Mouse (Mus musculus): ENCODE results near the gene Hhipl1. TPM values are rescaled to one million over a fixed set of nuclear protein-coding genes. Genes with fewer than 3 reads are reported as not detected.
A peak's percentile ranks its signal among the peaks of the same experiment; 100 is the strongest.

The Hhipl1 gene
- polyA plus RNA-seq, 1 experiment from 2014 or later, result 0.55 TPM

DNA sequence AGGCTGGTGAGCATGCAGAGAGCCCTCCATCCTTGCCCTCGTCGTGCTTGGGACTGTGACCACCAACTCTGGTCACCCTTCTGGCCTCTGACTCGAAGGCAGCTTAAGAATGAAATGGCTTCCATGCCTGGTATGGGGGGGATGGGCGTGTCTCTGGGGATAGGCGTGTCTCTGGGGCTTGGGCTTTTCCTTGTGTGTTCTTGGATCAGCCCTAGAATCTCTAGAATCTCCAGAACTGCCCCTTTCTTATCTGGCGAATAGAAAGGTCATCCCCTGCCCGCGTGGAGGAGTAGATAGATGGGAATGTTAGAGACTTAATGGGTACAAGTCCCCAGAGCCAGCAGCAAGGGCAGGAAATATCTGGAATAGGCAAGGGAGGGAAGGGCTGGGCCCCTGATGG is 14.0 kb downstream of the Hhipl1 start:
- WGBS, result 20% methylated on average over 8 of the region's 8 CpGs
- Histone ChIP-seq H3K36me3 (no peaks in the 10 kb centered on the region), H3K27me3 (replicated peaks) (peaks cover 45% of the 10 kb centered on the region), H3K4me3 (replicated peaks) (no peak overlapping the region), H3K27ac (no peak overlapping the region), H3K9me3 (no peaks in the 10 kb centered on the region), H3K4me1 (replicated peaks) (peaks cover 5% of the 10 kb centered on the region), H3K9ac (no peak overlapping the region), H3K4me2 (replicated peaks) (no peak overlapping the region)
- ATAC-seq, result no peak

DNA sequence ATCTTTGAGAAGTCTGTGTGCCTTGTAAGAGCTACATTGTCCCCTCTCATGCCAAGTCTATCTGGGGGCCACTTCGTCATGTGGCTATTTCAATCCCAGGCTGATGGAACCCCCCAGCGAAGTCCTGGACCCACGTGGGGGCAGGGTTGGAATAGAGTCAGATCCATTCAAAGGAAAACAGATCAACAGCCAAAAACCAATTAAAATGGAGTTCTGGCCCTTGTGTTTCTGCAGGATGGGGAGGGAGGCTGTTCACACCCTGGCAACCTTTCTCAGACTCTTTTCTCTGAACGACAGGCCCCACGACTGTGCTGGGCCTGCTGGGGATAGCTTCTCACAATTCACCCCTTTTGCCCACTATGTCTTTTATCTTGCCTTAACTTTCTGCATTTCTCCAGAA is 20.3 kb downstream of the Hhipl1 start:
- no peaks in the 10 kb centered on the region for H3K9me3 ChIP-seq
- no peaks in the 10 kb centered on the region for H3K36me3 ChIP-seq
- no peak overlapping the region for H3K9ac ChIP-seq
- peaks cover 14% of the 10 kb centered on the region for H3K4me1 ChIP-seq (replicated peaks)
- H3K27ac ChIP-seq, result no peak overlapping the region
- H3K4me2 ChIP-seq (replicated peaks), result no peak overlapping the region
- WGBS, result 59% methylated on average over 5 of the region's 5 CpGs
- no peak overlapping the region for H3K4me3 ChIP-seq (replicated peaks)
- peaks cover 30% of the 10 kb centered on the region for H3K27me3 ChIP-seq (replicated peaks)
- ATAC-seq, result no peak

DNA sequence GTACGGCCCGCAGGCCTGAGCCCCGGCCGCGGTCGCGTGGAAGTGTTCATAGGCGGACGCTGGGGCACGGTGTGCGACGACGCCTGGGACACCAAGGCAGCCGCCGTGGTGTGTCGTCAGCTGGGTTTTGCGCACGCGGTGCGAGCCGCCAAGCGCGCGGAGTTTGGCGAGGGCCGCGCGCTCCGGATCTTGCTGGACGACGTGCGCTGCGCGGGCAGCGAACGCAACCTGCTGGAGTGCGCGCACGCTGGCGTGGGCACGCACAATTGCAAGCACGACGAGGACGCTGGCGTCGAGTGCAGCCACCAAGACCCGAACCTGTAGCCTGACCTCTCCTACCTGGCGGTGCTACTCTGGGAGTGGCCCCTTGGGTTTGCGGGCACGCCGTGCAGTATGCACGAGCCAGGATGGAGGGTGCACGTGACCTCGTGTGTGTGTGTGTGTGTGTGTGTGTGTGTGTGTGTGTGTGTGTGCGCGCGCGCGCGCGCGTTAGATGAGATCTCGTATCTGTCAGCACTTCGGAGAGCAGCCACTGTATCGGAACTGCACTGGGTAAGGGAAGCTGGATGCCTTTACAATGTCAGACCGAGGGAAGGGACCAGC is 21.9 kb downstream of the Hhipl1 start:
- Histone ChIP-seq H3K4me3 (replicated peaks) (peak overlapping the region; percentile 42), H3K9me3 (no peaks in the 10 kb centered on the region)

DNA sequence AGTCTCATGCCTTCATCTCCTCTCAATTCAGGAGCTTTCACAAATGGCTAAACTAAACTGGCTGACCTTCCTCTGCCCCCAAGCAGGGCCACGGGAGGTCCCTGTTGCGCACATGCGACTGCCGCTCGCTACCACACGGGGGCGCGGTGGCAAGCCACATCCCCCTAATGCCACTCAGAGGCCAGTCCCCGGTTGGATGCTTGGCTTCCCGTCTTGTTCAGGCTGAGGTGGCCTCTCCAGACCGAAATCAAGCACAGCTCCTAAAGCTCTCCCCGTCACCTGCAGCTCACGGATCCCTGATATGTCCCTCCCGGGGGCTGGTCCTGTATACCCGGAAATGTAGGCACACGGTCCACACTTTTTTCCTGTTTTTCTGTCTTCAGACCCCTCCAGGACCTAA is 27.0 kb downstream of the Hhipl1 start:
- H3K36me3 ChIP-seq, result no peaks in the 10 kb centered on the region
- peak overlapping the region; percentile 70 for H3K4me3 ChIP-seq (replicated peaks)
- peak overlapping the region; percentile 95 for H3K4me2 ChIP-seq (replicated peaks)
- peaks cover 17% of the 10 kb centered on the region for H3K4me1 ChIP-seq (replicated peaks)
- peaks cover 25% of the 10 kb centered on the region for H3K27me3 ChIP-seq (replicated peaks)
- WGBS, result under 1% methylated on average over 16 of the region's 16 CpGs
- H3K9me3 ChIP-seq, result no peaks in the 10 kb centered on the region
- peak overlapping the region; percentile 42 for H3K9ac ChIP-seq
- 0 out of 2 replicates have a peak overlapping the region, but pooled peaks have one; percentile 62 for H3K27ac ChIP-seq
- peak; percentile 52 for ATAC-seq

More for the DNA sequence above, 21.9 kb downstream of the Hhipl1 start:
- H3K36me3 ChIP-seq, result no peaks in the 10 kb centered on the region
- under 1% methylated on average over 66 of the region's 66 CpGs for WGBS
- ATAC-seq, result peak; percentile 42
- peaks cover 30% of the 10 kb centered on the region for H3K27me3 ChIP-seq (replicated peaks)
- peaks cover 17% of the 10 kb centered on the region for H3K4me1 ChIP-seq (replicated peaks)
- 0 out of 2 replicates have a peak overlapping the region, but pooled peaks have one; percentile 17 for H3K9ac ChIP-seq
- peak overlapping the region; percentile 92 for H3K4me2 ChIP-seq (replicated peaks)
- H3K27ac ChIP-seq, result no peak overlapping the region

DNA sequence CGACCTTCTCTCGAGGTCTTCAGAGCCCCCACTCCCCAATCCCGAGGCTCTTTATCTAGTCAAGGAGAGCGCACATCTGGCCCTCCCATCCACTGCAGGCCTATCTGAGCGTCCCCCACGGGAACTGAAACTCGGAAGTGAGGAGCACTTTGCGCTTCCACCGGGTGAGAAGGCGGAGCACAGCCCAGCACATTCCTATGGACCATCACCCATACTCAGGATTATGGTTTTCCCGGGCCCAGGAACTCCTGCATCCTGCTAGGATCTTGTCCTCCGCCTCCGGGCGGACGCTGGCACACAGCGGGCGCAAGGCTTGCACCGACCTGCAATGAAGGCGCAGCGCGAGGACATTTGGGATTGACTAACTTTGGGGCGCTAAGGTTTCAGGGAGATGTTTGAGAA is 27.4 kb downstream of the Hhipl1 start:
- Histone ChIP-seq H3K27me3 (replicated peaks) (peaks cover 21% of the 10 kb centered on the region), H3K36me3 (no peaks in the 10 kb centered on the region), H3K4me3 (replicated peaks) (peak overlapping the region; percentile 70), H3K9ac (peak overlapping the region; percentile 42), H3K9me3 (no peaks in the 10 kb centered on the region), H3K27ac (peak overlapping the region; percentile 62), H3K4me2 (replicated peaks) (peak overlapping the region; percentile 95), H3K4me1 (replicated peaks) (peaks cover 13% of the 10 kb centered on the region)
- under 1% methylated on average over 22 of the region's 22 CpGs for WGBS
- peak; percentile 49 for ATAC-seq

DNA sequence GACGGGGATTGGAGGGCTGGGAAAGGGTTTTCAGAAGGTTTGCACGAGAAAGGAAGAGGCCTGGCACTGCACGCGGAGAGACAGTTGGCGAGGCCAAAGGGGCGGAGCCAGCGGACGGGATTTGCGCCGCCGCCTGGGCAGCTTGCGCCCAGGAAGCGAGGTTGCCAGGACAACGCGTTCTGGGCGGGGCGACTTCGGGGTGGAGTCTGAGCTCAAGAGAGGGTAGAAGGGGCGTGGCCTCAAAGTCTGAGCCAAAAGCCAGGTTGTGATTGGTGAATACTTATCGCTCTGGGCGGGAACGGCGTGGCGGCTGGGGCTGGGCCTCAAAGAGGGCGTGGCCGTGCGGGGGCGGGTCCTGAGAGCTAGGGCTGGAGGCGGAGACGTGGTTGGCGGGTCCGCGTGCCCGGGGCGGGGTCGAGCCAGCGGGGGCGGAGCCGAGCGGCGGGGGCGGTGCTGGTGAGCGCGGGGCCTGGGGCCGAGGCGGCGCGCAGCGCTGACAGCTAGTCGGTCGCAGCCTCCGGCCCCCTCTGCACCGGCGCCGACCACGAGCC is 27.9 kb downstream of the Hhipl1 start, which contains the start of gene Cyp46a1:
TSS of gene Cyp46a1 (plus strand) at position 487 of the 551 bp plus-strand sequence.
- ATAC-seq, result peak; percentile 95
- H3K36me3 ChIP-seq, result no peaks in the 10 kb centered on the region
- peak within 1 kb of the TSS; percentile 62 for H3K27ac ChIP-seq
- H3K4me2 ChIP-seq (replicated peaks), result peak within 1 kb of the TSS; percentile 95
- no peaks in the 10 kb centered on the region for H3K9me3 ChIP-seq
- H3K9ac ChIP-seq, result peak within 1 kb of the TSS; percentile 69
- peaks cover 11% of the 10 kb centered on the region for H3K4me1 ChIP-seq (replicated peaks)
- peak within 1 kb of the TSS; percentile 70 for H3K4me3 ChIP-seq (replicated peaks)
- under 1% methylated on average over 50 of the region's 56 CpGs for WGBS
- peaks cover 16% of the 10 kb centered on the region; the same call in 1 of the 2 replicates for H3K27me3 ChIP-seq (replicated peaks)

DNA sequence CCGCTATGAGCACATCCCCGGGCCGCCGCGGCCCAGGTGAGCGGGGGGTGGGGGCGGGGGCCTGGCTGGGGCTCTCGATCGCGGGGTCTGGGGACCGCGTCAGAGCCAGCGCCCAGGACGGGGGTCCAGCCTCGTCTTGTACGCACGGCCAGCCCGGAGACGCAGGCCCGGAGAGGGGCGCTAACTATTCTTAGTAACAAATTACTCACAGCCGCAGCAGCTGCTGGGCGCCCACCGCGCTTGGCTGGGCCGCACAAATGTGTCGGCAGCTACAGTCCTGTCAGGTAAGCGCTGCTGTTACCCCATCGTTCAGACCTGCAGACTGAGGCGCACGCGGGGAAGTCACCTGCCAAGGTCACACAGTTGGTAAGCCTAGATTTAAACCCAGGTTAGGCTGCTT is 28.5 kb downstream of the Hhipl1 start:
- 1% methylated on average over 32 of the region's 32 CpGs for WGBS
- peak overlapping the region; percentile 95 for H3K4me2 ChIP-seq (replicated peaks)
- H3K27ac ChIP-seq, result no peak overlapping the region
- H3K4me1 ChIP-seq (replicated peaks), result peaks cover 11% of the 10 kb centered on the region
- peak overlapping the region; percentile 69 for H3K9ac ChIP-seq
- H3K9me3 ChIP-seq, result no peaks in the 10 kb centered on the region
- H3K27me3 ChIP-seq (replicated peaks), result peaks cover 12% of the 10 kb centered on the region; the same call in 1 of the 2 replicates
- no peaks in the 10 kb centered on the region for H3K36me3 ChIP-seq
- H3K4me3 ChIP-seq (replicated peaks), result peak overlapping the region; percentile 70
- no peak for ATAC-seq

DNA sequence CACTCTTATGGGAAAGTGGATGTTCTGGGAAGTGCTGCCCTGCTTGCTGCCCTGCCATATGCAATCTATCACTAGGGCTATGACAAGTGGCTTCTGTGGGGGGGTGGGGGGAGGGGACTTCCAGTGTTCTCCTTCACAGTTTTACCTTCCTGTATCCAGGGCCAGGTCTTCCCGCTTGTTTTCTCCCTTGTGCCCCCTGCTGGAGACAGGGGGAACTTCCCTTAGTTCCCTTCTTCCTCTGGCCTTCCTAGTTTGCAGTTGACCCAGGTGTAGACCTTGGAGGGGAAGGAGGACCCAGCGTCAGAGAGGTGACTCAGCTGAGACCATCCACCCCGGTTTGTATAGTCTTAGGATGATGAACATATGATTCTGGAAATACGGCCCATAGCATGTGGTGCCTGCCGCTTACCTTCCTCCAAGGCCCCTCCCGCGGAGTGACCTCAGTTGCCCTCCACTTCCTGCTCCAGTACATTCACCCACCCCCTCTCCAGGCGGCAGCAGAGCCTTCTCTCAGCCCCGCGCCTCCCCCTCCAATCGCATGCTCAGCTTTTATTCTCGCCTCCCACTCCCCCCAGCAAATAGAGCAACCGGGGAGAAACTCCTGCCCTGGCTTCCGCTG is 32.6 kb downstream of the Hhipl1 start:
- H3K27me3 ChIP-seq (replicated peaks), result peaks cover 7% of the 10 kb centered on the region; the same call in 1 of the 2 replicates
- ATAC-seq, result no peak
- peaks cover 2% of the 10 kb centered on the region; the same call in 1 of the 2 replicates for H3K4me1 ChIP-seq (replicated peaks)
- WGBS, result 17% methylated on average over 14 of the region's 14 CpGs
- no peaks in the 10 kb centered on the region for H3K9me3 ChIP-seq
- no peak overlapping the region for H3K27ac ChIP-seq
- no peak overlapping the region for H3K4me2 ChIP-seq (replicated peaks)
- H3K4me3 ChIP-seq (replicated peaks), result no peak overlapping the region
- no peak overlapping the region for H3K9ac ChIP-seq
- H3K36me3 ChIP-seq, result no peaks in the 10 kb centered on the region

DNA sequence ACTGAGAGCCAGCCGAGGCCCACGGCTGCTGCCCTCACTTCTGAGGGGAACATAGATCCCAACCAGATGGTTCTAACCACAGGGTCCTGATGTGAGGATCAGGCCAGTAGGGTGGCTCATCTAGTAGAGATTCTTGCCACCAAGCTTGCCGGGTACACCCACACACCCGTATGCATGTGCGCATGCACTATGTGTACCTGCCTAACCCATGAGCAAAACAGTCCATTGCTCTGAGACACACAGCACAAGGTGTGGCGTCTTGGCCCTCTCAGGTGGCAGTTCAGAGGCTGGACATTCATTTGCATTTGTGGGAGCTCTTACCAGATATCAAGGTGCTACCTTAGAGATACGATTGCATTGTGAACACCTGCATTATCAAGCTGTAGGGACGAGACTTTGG is 42.1 kb downstream of the Hhipl1 start:
- Histone ChIP-seq H3K27me3 (replicated peaks) (peaks cover 23% of the 10 kb centered on the region), H3K4me2 (replicated peaks) (no peak overlapping the region), H3K27ac (no peak overlapping the region), H3K9me3 (no peaks in the 10 kb centered on the region), H3K4me3 (replicated peaks) (no peak overlapping the region), H3K4me1 (replicated peaks) (peaks cover 7% of the 10 kb centered on the region; the same call in 1 of the 2 replicates), H3K9ac (no peak overlapping the region), H3K36me3 (no peaks in the 10 kb centered on the region)
- no peak for ATAC-seq
- 77% methylated on average over 8 of the region's 8 CpGs for WGBS

DNA sequence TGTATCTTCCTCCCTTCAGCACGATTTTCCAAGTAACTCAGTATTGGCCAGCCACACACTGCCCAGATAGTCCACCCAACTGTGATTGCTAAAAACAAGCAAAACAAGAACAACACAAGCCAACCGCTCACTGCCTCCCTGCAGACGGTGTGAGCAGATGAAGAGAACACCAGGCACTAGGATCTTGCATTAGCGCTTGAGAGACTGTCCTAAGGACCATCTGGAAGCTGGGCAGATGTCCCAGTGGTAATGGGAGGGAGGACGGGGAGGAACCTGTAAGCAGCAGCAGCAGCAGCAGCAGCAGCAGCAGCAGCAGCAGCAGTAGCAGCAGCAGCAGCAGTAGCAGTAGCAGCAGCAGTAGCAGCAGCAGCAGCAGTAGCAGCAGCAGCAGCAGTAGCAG is 43.0 kb downstream of the Hhipl1 start:
- Histone ChIP-seq H3K4me3 (replicated peaks) (no peak overlapping the region), H3K27me3 (replicated peaks) (peaks cover 30% of the 10 kb centered on the region), H3K36me3 (no peaks in the 10 kb centered on the region), H3K9me3 (no peaks in the 10 kb centered on the region), H3K4me1 (replicated peaks) (peaks cover 7% of the 10 kb centered on the region; the same call in 1 of the 2 replicates), H3K9ac (no peak overlapping the region), H3K4me2 (replicated peaks) (no peak overlapping the region), H3K27ac (no peak overlapping the region)
- 58% methylated on average over 5 of the region's 5 CpGs for WGBS
- ATAC-seq, result no peak

DNA sequence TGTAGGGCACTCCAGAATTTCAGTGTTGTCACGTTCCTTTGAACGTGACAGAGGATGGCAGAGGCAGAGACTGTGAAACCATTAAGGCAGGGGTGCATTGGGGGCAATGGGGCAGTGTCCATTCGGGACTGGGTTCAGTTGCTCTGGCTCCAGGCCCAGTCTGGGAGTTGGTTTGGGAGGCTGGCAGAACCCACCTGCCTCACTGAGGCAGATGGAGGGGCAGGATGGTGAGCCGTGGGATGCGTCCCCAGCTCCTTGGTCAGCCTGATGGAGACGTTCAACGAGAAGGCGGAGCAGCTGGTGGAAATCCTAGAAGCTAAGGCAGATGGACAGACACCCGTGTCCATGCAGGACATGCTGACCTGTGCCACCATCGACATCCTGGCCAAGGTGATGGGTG is 44.9 kb downstream of the Hhipl1 start:
- ATAC-seq, result no peak
- H3K4me1 ChIP-seq (replicated peaks), result peaks cover 7% of the 10 kb centered on the region; the same call in 1 of the 2 replicates
- no peaks in the 10 kb centered on the region for H3K36me3 ChIP-seq
- peaks cover 34% of the 10 kb centered on the region for H3K27me3 ChIP-seq (replicated peaks)
- H3K4me3 ChIP-seq (replicated peaks), result no peak overlapping the region
- no peaks in the 10 kb centered on the region for H3K9me3 ChIP-seq
- H3K4me2 ChIP-seq (replicated peaks), result no peak overlapping the region
- H3K9ac ChIP-seq, result no peak overlapping the region
- WGBS, result 82% methylated on average over 10 of the region's 10 CpGs
- no peak overlapping the region for H3K27ac ChIP-seq

DNA sequence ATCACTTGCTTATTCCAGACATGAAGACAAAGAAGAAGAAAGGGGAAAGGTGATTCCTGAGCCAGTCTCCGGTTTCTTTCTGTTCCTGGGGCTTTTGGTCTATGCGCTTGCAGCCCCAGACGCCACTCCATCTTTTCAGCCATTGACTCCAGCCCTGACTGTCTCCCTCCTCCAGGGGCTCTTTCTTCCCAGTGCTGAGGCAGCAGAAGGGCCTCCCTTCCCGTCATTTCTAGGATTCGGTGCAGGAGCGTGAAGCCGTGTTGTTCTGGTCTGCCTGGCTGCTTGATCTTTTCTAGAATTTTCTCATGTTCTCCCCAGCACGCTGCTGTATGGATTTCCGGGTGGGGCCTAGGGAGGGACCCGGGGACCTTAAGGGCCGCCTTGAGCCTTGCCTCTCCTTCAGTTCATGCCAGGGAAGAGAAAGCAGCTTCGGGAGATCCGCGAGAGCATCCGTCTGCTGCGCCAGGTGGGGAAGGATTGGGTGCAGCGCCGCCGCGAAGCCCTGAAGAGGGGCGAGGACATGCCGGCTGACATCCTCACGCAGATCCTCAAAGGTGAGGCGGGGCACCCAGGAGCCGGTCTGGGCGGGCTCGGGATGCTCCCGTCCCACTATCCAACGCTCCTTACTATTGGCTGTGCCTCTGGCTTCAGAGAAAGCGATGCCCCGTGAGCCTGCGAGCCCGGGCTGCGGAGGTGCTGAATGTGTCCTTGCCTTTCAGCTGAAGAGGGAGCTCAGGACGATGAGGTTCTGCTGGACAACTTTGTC is 46.5 kb downstream of the Hhipl1 start:
- Histone ChIP-seq H3K36me3 (no peaks in the 10 kb centered on the region), H3K4me3 (replicated peaks) (peak overlapping the region; percentile 24; the same call in 1 of the 2 replicates), H3K9me3 (no peaks in the 10 kb centered on the region), H3K27me3 (replicated peaks) (peaks cover 34% of the 10 kb centered on the region), H3K27ac (no peak overlapping the region), H3K9ac (0 out of 2 replicates have a peak overlapping the region, but pooled peaks have one; percentile 8), H3K4me2 (replicated peaks) (peak overlapping the region; percentile 62), H3K4me1 (replicated peaks) (peaks cover 7% of the 10 kb centered on the region; the same call in 1 of the 2 replicates)
- WGBS, result 9% methylated on average over 35 of the region's 35 CpGs
- ATAC-seq, result no peak
